Mouse (Mus musculus) G1E (cell line): ENCODE results near the gene Fmo6. TPM values are rescaled to one million over a fixed set of nuclear protein-coding genes. Genes with fewer than 3 reads are reported as not detected.

Experiments
- ATAC-seq: 2 replicates; pipeline ENCODE4 v1.8.0; 2016; ENCODE audit warnings: mild to moderate bottlenecking; ENCODE audit not compliant: insufficient number of reproducible peaks, poor library complexity, low FRiP score, severe bottlenecking; ENCODE audit errors: extremely low read depth
- DNase-seq: peaks from one replicate; pipeline ENCODE4 v3.0.0; 2012; ENCODE audit warnings: low spot score
- H3K27me3 ChIP-seq: 2 replicates; pipeline ENCODE4 v1.6.1; 2012; ENCODE audit warnings: mild to moderate bottlenecking, low read length, inconsistent platforms; ENCODE audit not compliant: insufficient read depth
- H3K36me3 ChIP-seq: replicated peaks from 2 replicates; pipeline ENCODE3; 2012; ENCODE audit warnings: mild to moderate bottlenecking, inconsistent platforms
- H3K4me1 ChIP-seq: 2 replicates; pipeline ENCODE4 v1.6.1; 2012; ENCODE audit warnings: low read depth, low read length, inconsistent platforms, mixed read lengths; ENCODE audit not compliant: insufficient read depth
- H3K4me3 ChIP-seq: 2 replicates; pipeline ENCODE4 v1.5.1; 2012; ENCODE audit warnings: low read depth, mild to moderate bottlenecking, inconsistent platforms, low read length, moderate library complexity, mixed read lengths
- H3K9me3 ChIP-seq: replicated peaks from 2 replicates; pipeline ENCODE4 v1.6.1; 2012; ENCODE audit warnings: inconsistent platforms
- CTCF ChIP-seq: IDR thresholded peaks from 2 replicates; pipeline ENCODE4 v1.5.1; 2012; ENCODE audit warnings: low read depth, low read length, inconsistent platforms, mixed read lengths
- GATA1 ChIP-seq: IDR thresholded peaks from 2 replicates; pipeline ENCODE4 v1.6.1; 2012; ENCODE audit warnings: borderline replicate concordance, low read length, inconsistent platforms, mixed read lengths
- GATA2 ChIP-seq: IDR thresholded peaks from 2 replicates; pipeline ENCODE4 v1.6.1; 2012; ENCODE audit warnings: low read depth, low read length, inconsistent platforms, borderline replicate concordance
- POLR2AphosphoS5 ChIP-seq: IDR thresholded peaks from 2 replicates; pipeline ENCODE4 v1.6.1; 2012; ENCODE audit warnings: low read depth, low read length, inconsistent platforms; ENCODE audit not compliant: insufficient replicate concordance
- TAL1 ChIP-seq: conservative IDR thresholded peaks from 2 replicates; pipeline ENCODE4 v1.6.1; 2012; ENCODE audit warnings: low read depth, low read length, inconsistent platforms, mixed read lengths
- polyA plus RNA-seq: library from polyadenylated mRNA; stranded (reverse); fragments of >175 nt; gene quantifications from 2 replicates; pipeline ENCODE4 v1.2.3, GENCODE M21; 2012
- total RNA-seq, 2 experiments: library from RNA; stranded (forward) in 1 of 2; stranded (reverse) in 1 of 2; fragments of 200-1000 nt in 1 of 2; fragments of >200 nt in 1 of 2; fragmentation: Nextera tagmentation in 1 of 2; gene quantifications; 2 replicates each; pipeline ENCODE4 v1.2.3; 2014 to 2017

Fmo6 gene
- total RNA-seq (2014; fragmentation: Nextera tagmentation) (not detected in 2 replicates), total RNA-seq (2017) (0.11 TPM in 1 of 2 replicates, not detected in the other), polyA plus RNA-seq (not detected in 2 replicates)

DNA sequence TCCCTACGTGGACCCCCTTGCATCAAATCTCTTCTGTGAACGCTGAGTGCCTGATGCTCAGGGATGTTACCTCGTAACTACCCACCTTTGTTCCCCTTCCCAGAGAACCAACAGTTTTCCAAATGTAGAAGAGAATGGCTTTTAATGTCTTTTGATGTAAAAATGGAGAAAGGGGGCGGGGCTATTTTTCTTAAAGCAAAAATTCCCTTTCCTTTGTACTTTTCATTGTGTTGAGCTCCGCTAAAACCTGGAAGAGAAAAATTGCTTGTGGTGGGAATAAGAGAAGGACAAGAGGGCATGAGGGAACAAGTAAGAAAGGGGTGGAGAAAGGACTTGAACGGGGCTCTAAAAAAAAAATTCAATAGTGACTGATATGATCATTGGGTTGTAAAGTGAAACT lies at the start of gene Fmo6:
Gene Fmo6 (minus strand): TSS at position 101 of the 400 bp plus-strand sequence.
- ATAC-seq, result no peak
- Histone ChIP-seq H3K27me3 (no peaks in the 10 kb centered on the region), H3K9me3 (no peaks in the 10 kb centered on the region), H3K4me1 (no peaks in the 10 kb centered on the region), H3K36me3 (no peaks in the 10 kb centered on the region), H3K4me3 (no peak within 1 kb of the TSS)
- no peak for DNase-seq
- no peak for TF ChIP-seq GATA1
- TF ChIP-seq TAL1, result no peak
- TF ChIP-seq POLR2AphosphoS5, result no peak
- no peak for TF ChIP-seq GATA2
- TF ChIP-seq CTCF, result no peak

- Histone ChIP-seq H3K36me3 (no peaks in the 10 kb centered on the region), H3K4me3 (no peak overlapping the region), H3K27me3 (no peaks in the 10 kb centered on the region), H3K9me3 (no peaks in the 10 kb centered on the region), H3K4me1 (no peaks in the 10 kb centered on the region)
- no peak for ATAC-seq
- TF ChIP-seq CTCF (no peak), TAL1 (no peak), GATA1 (no peak), GATA2 (no peak), POLR2AphosphoS5 (no peak)
- no peak for DNase-seq
Observed at GRCm38 (mm10) chr1:162986777-162987176, 49.5 kb upstream of the Fmo6 start.

DNA sequence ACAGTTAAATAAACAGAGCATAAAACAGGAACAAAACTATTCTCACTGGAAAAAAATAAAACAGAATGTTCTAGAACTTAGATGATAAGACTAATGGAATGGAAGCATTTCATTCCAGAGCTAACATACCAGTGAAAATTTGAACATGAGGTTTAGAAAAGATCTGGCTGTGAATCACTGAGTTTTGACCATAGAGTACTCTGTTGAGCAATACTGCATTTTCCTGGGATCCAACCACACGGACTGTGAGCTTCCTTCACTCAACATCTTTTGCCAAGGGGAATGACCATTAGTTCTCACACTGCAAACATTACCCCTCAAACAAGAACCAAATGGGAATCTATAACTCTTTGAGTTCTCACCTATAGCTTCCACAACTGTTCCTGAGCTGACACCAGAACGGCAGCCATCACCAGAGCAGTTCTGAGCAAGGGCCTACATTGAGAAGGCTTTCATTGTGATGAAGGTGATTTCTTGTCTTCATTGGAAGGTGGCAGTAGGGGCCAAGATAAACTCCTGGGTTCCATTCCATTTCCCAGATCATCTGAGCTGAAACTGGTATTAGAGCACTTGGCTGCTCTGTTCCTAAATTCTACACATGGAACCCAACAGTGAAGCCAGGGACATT lies 48.9 kb upstream of the Fmo6 start:
- Histone ChIP-seq H3K4me1 (no peaks in the 10 kb centered on the region), H3K4me3 (no peak overlapping the region), H3K9me3 (no peaks in the 10 kb centered on the region), H3K27me3 (no peaks in the 10 kb centered on the region), H3K36me3 (no peaks in the 10 kb centered on the region)
- TF ChIP-seq GATA1 (no peak), POLR2AphosphoS5 (no peak), CTCF (no peak), TAL1 (no peak), GATA2 (no peak)
- DNase-seq (no peak), ATAC-seq (no peak)

- H3K4me3 ChIP-seq, result no peak within 1 kb of the TSS
- no peaks in the 10 kb centered on the region for H3K36me3 ChIP-seq
- ATAC-seq (no peak), DNase-seq (no peak)
- TF ChIP-seq GATA1 (no peak), CTCF (no peak), GATA2 (no peak), TAL1 (no peak), POLR2AphosphoS5 (no peak)
- H3K9me3 ChIP-seq, result no peaks in the 10 kb centered on the region
- H3K4me1 ChIP-seq, result no peaks in the 10 kb centered on the region
- no peaks in the 10 kb centered on the region for H3K27me3 ChIP-seq
Observed at GRCm38 (mm10) chr1:162984428-162984827, 47.1 kb upstream of the Fmo6 start, which contains the start of gene Fmo3. TSS of gene Fmo3 (minus strand) at chr1:162984528.

GRCm38 (mm10) chr1:162963556-162963955 lies 26.2 kb upstream of the Fmo6 start:
- Histone ChIP-seq H3K9me3 (no peaks in the 10 kb centered on the region), H3K4me3 (no peak overlapping the region), H3K27me3 (no peaks in the 10 kb centered on the region), H3K4me1 (no peaks in the 10 kb centered on the region), H3K36me3 (no peaks in the 10 kb centered on the region)
- TF ChIP-seq GATA2, result no peak
- no peak for TF ChIP-seq TAL1
- TF ChIP-seq POLR2AphosphoS5, result no peak
- TF ChIP-seq GATA1, result no peak
- no peak for TF ChIP-seq CTCF
- no peak for DNase-seq
- ATAC-seq, result no peak

- no peak for TF ChIP-seq GATA1
- TF ChIP-seq POLR2AphosphoS5, result no peak
- Histone ChIP-seq H3K27me3 (no peaks in the 10 kb centered on the region), H3K9me3 (no peaks in the 10 kb centered on the region), H3K36me3 (no peaks in the 10 kb centered on the region), H3K4me1 (no peaks in the 10 kb centered on the region), H3K4me3 (no peak overlapping the region)
- no peak for DNase-seq
- ATAC-seq, result no peak
Observed at GRCm38 (mm10) chr1:162957422-162957821, 20.1 kb upstream of the Fmo6 start.

- no peak for DNase-seq
- ATAC-seq, result no peak
- TF ChIP-seq POLR2AphosphoS5 (no peak), CTCF (no peak), GATA2 (no peak), TAL1 (no peak), GATA1 (no peak)
- Histone ChIP-seq H3K4me1 (no peaks in the 10 kb centered on the region), H3K4me3 (no peak overlapping the region), H3K9me3 (no peaks in the 10 kb centered on the region), H3K36me3 (no peaks in the 10 kb centered on the region), H3K27me3 (no peaks in the 10 kb centered on the region)
Observed at GRCm38 (mm10) chr1:162953079-162953478, 15.8 kb upstream of the Fmo6 start.
